Mouse (Mus musculus) testis, postnatal 14 days (tissue): ENCODE data around the gene Bcat2.

Source experiments
- DNase-seq: peaks from one replicate; pipeline ENCODE4 v3.0.0; 2021; ENCODE audit warnings: low spot score

Bcat2 gene

DNA sequence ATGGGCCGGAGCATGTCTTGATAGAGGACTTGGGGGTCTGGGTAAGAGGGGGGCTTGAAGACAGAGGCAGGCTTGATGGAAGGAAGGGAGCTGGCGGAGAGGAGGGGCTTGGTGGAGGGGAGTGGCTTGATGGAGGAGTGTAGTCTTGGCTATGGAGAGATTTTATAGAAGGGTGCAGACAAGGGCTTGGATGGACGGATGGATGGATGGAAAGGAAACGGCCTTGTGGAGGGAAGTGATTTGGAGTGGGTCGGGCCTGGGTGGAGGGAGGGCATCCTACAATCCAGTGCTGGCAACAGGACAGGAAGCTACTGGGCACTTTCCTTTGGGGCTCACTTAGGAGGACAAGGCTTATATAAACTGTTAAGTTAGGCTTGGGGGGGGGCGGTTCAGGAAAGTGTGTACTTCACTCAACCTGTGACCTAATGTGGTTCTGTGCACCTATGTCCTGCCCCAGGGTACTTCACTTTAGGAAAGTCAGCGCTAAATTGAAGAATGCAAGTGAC, 56.7 kb downstream of the Bcat2 start:
- no peak for DNase-seq

DNA sequence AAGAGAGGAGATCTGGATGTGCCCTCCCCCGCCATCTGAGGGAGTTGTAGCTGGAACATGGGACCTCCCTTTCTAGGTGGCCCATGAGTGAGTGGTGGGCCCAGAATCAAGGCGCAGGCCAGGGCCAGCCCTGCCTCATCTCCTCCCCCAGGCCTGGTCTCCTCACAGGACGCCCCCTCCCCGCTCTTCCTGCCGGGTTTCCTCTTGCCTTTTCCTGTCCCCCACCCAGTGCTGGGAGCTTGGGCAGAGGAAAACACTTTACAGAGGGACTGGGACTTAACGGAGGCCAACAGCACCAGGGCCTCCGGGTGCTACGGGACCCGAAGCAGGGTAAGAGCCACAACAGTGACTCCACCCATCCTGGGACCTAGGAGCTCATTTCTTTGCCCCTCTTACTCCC, 57.3 kb downstream of the Bcat2 start, which contains the start of gene Rasip1:
Gene Rasip1 (plus strand): TSS at position 228 of the 400 bp plus-strand sequence.
- DNase-seq = no peak

DNA sequence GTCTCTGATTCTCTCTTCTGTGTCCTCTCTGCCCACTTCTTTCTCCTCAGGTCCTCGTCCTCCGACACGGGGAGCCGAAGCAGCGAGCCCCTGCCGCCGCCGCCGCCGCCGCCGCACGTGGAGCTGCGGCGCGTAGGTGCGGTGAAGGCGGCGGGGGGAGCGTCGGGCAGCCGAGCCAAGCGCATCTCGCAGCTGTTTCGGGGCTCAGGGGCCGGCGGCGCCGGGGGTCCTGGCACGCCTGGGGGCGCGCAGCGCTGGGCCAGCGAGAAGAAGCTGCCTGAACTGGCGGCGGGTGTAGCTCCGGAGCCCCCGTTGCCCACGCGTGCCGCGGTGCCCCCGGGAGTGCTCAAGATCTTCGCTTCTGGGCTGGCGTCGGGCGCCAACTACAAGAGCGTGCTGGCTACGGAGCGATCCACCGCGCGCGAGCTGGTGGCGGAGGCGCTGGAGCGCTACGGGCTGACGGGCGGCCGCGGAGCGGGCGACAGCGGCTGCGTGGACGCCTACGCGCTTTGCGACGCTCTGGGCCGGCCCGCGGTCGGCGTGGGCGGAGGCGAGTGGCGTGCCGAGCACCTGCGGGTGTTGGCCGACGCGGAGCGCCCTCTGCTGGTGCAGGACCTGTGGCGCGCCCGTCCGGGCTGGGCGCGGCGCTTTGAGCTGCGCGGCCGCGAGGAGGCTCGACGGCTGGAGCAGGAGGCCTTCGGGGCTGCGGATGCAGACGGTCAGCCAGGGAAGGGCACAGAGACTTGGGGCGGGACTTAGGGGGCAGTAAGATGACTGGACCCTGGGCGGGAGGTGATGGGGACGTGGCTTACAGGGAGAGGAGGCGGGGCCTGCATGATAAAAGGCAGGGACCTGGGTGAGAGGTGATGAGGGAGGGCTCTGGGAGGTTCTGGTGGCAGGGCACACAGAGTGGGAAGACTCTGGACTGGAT, 58.7 kb downstream of the Bcat2 start:
- peak; percentile 88 for DNase-seq

DNA sequence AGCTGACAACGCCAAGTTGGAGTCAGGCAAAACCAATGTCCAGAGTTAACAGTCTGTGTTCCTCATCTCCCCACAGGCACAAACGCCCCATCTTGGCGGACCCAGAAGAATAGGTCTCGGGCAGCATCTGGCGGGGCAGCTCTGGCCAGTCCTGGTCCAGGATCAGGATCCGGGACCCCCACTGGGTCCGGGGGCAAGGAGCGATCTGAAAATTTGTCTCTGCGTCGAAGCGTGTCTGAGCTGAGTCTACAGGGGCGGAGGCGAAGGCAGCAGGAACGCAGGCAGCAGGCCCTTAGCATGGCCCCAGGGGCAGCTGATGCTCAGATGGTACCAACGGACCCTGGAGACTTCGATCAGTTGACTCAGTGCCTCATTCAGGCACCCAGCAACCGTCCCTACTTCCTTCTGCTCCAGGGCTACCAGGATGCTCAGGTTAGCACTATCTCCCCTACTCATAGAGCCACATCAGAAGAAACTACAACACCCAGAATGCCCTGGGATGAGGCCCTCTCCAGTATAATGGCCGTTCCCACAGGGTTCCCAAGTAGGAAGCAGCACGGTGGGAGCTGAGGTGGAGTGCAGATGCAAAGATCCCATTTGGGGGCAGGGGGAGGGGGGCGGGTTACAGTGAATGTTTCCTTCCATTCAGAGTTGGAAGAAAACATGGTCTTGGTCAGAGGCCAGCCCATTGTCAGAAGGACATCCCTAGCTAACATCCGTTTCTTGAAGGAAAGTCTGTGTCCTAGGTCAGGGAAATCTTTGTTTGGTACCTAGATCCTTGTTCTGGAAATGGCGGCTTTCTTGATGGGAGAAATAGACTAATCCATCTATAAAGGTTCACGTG, 60.3 kb downstream of the Bcat2 start:
- no peak for DNase-seq

DNA sequence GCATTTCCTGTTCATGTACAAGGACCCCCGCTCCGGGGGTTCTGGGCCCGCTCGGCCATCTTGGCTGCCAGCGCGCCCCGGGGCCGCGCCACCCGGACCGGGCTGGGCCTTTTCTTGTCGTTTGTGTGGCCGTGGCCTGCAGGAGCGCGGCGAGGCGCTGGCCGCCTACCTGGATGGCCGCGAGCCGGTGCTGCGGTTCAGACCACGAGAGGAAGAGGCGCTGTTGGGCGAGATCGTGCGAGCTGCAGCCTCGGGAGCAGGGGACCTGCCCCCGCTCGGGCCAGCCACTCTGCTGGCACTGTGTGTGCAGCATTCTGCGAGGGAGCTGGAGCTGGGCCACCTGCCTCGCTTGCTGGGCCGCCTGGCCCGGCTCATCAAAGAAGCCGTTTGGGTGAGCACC, 62.5 kb downstream of the Bcat2 start:
- DNase-seq = peak; percentile 61

DNA sequence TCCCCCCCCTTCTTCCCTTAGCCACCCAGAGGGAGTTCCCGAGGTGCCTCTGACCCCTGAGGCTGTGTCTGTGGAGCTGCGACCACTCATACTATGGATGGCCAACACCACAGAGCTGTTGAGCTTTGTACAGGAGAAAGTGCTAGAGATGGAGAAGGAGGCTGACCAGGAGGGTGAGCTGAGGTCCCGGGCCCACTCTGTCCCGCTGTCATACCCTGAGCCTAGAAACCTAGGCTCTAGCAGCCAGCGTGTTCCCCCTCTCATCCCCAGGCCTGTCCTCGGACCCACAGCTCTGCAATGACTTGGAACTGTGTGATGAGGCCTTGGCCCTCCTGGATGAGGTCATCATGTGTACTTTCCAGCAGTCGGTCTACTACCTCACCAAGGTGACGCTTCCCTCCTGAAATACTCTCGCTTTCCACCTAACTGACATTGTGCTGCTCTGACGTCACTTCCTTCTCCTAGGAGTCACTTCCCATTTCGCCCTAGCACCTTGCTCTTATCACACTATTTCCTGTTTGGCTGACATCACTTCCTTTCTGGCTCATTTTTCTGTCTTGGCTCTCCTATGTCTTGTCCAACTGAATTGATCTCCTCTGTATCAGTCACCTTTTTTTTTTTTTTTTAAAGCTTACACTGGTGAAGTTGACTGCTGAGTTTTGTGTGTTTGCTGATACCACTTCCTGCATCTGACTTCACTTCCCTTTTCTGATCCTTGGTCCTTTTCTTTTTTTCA, 65.2 kb downstream of the Bcat2 start:
- no peak for DNase-seq

DNA sequence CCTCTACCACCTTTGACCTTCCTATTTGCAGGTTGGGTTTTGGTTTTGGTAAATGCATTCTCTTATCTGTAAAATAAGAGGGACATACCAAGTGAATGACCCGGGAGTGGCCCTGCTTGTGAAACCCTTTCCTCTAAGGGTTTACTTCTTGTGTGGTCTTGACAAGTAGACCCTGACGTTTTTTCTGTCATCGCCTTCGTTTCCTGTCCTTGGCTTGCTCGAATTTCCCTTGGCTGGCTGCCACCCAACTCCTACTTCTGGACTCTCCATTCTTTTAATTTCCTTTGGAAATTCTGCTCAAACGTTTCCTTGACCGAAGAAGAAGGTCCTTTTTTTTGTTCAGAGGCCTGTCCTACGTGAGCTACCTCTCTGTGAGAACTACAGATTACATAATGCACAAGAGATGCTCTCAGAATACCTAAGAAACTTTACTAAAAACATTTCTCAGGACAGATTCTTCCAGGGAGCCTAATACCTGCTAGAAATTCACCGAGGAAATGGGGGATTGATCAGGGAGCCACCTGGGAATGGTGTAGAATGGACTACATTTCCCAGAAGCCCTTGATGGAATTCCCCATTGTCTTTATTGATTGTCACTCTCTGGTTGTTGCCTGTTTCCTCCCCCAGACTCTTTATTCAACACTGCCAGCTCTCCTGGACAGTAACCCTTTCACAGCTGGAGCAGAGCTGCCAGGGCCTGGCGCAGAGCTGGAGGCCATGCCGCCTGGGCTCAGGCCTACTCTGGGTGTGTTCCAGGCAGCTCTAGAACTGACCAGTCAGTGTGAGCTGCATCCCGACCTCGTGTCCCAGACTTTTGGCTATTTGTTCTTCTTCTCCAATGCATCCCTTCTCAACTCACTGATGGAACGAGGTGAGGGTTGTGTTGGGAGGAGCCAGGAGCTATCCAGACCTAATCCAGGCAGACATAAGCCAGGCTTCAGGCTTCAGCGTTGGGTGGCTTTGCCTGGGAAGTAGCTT, 66.0 kb downstream of the Bcat2 start:
- no peak for DNase-seq

DNA sequence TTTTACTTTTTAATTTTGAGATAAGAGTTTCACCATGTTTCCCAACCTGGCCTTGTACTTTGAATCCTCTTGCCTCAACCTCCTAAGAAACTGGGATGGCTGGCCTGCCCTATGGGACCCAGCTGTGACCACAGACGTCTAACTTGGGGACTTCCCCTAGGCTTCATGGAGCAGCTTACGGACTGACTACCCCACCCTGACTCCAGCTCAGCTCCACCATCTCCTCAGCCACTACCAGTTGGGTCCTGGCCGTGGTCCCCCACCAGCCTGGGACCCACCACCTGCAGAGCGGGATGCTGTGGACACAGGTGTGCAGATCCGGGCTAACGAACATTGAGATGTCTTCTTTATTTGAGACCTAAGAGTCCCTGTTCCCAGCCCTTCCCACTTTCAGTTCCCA, 67.8 kb downstream of the Bcat2 start:
- no peak for DNase-seq

DNA sequence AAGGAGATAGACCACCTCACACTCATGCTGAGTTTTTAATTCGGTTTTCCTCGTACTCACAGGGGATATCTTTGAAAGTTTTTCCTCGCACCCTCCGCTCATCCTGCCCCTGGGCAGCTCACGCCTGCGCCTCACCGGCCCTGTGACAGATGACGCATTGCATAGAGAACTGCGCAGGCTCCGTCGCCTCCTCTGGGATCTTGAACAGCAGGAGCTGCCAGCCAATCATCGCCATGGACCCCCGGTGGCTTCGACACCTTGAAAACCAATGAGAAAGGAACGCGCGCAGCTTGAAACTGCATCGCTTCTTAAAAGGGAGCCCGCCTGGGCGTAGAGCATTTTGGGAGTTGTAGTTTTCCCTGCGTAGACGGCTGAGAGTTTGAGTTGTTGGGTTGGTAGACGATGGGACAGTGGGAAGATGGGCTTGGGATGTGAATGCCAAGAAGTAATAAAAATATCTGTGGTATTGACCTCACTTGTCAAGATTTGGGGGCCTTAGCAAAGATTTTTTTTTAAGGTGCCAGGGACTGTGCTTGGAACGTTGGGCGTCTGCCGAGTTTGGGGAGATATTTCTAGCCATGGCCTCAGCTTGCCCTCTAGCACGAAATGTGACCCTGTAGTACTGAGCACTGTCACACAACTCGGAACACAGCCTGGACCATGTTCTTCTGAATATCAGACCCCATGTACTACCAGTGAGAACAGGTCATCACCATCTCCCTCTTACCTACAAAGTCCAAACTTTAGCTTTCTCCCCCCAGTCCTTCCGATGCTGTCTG, 68.9 kb downstream of the Bcat2 start:
- peak; percentile 95 for DNase-seq
